Mouse (Mus musculus) limb, embryonic 14.5 days (tissue): ENCODE measurements around the gene Hsd11b2. TPM values are rescaled to one million over a fixed set of nuclear protein-coding genes. Genes with fewer than 3 reads are reported as not detected.

Experiments
- ATAC-seq: fragments of 200-750 bp; cut with Nextera tagmentation; 2 replicates; pipeline ENCODE4 v1.8.0; 2017; ENCODE audit warnings: low read depth, moderate number of reproducible peaks, moderate TSS enrichment; ENCODE audit not compliant: low FRiP score
- DNase-seq: peaks from one replicate; pipeline ENCODE4 v3.0.0-alpha.2; 2015; ENCODE audit warnings: low spot score
- H3K27ac ChIP-seq: fragments of 300-500 bp; sonication (generic); replicated peaks from 2 replicates; pipeline ENCODE4 v1.5.1; 2014; ENCODE audit warnings: low read depth, mild to moderate bottlenecking, low read length, moderate library complexity, mixed read lengths
- H3K27me3 ChIP-seq: fragments of 300-500 bp; sonication (generic); 2 replicates; pipeline ENCODE4 v1.6.1; 2014; ENCODE audit warnings: low read length, mixed read lengths; ENCODE audit not compliant: control insufficient read depth, insufficient read depth
- H3K36me3 ChIP-seq: fragments of 300-500 bp; sonication (generic); 2 replicates; pipeline ENCODE4 v1.6.1; 2014; ENCODE audit warnings: mild to moderate bottlenecking, low read length, moderate library complexity, mixed read lengths; ENCODE audit not compliant: control insufficient read depth, insufficient read depth
- H3K4me1 ChIP-seq: fragments of 300-500 bp; sonication (generic); 2 replicates; pipeline ENCODE4 v1.6.1; 2014; ENCODE audit warnings: antibody characterized with exemption, low read length, mixed read lengths; ENCODE audit not compliant: control insufficient read depth, insufficient read depth
- H3K4me2 ChIP-seq: fragments of 300-500 bp; sonication (generic); replicated peaks from 2 replicates; pipeline ENCODE4 v1.6.1; 2014; ENCODE audit warnings: low read depth, mild to moderate bottlenecking, low read length, moderate library complexity; ENCODE audit not compliant: severe bottlenecking
- H3K4me3 ChIP-seq: fragments of 300-500 bp; sonication (generic); replicated peaks from 2 replicates; pipeline ENCODE4 v1.5.1; 2014; ENCODE audit warnings: low read length
- H3K9ac ChIP-seq: fragments of 300-500 bp; sonication (generic); 2 replicates; pipeline ENCODE4 v1.6.1; 2014; ENCODE audit warnings: mild to moderate bottlenecking, low read depth, low read length, moderate library complexity; ENCODE audit not compliant: severe bottlenecking
- H3K9me3 ChIP-seq: fragments of 300-500 bp; sonication (generic); 2 replicates; pipeline ENCODE4 v1.6.1; 2016; ENCODE audit warnings: low read length; ENCODE audit not compliant: control insufficient read depth
- POLR2A ChIP-seq: fragments of 200-500 bp; IDR thresholded peaks from 2 replicates; pipeline ENCODE4 v1.8.0; 2012; ENCODE audit warnings: inconsistent platforms, mild to moderate bottlenecking, moderate library complexity, borderline replicate concordance; ENCODE audit not compliant: insufficient read depth, insufficient read length; ENCODE audit errors: extremely low read depth
- WGBS: fragments of 180-500 bp; shearing (Covaris S2); extraction: QIAGEN DNeasy Blood & Tissue Kit; methylation state at CpG from one replicate; pipeline ENCODE4 v1.1.7; 2014; 5-methylcytosine and 5-hydroxymethylcytosine counted together
- polyA plus RNA-seq, 2 experiments: library from polyadenylated mRNA; depleted of rRNA in 1 of 2; stranded (reverse) in 1 of 2; unstranded in 1 of 2; fragments of >200 nt; fragmentation: Nextera tagmentation in 1 of 2; extraction: Ambion mirVana in 1 of 2; gene quantifications; 2 replicates each; pipeline versions ENCODE4 v1.2.1 to v1.2.3; 2012 to 2014

Gene Hsd11b2
- polyA plus RNA-seq, 2 experiments = 1.7 to 3.3 TPM

GRCm38 (mm10) chr8:105566703-105567595 is 48.4 kb downstream of the Hsd11b2 start:
- 24% methylated on average over 27 of the region's 27 CpGs for WGBS
- DNase-seq (no peak), ATAC-seq (no peak)
- no peaks in the 10 kb centered on the region for H3K27me3 ChIP-seq
- no peaks in the 10 kb centered on the region; the same call in 1 of the 2 replicates for H3K36me3 ChIP-seq
- H3K27ac ChIP-seq = no peak overlapping the region
- H3K4me1 ChIP-seq = peaks cover 9% of the 10 kb centered on the region
- peak overlapping the region; percentile 54 for H3K9ac ChIP-seq
- H3K4me3 ChIP-seq = peak overlapping the region; percentile 94
- peak overlapping the region; percentile 83 for H3K4me2 ChIP-seq
- no peaks in the 10 kb centered on the region for H3K9me3 ChIP-seq
- TF ChIP-seq POLR2A = no peak

GRCm38 (mm10) chr8:105571810-105572209 is 53.3 kb downstream of the Hsd11b2 start:
- H3K9me3 ChIP-seq = no peaks in the 10 kb centered on the region
- peaks cover 4% of the 10 kb centered on the region for H3K4me1 ChIP-seq
- H3K27ac ChIP-seq = no peak overlapping the region
- WGBS = 89% methylated on average over 9 of the region's 9 CpGs
- DNase-seq = no peak
- no peaks in the 10 kb centered on the region for H3K27me3 ChIP-seq
- H3K4me2 ChIP-seq = no peak overlapping the region
- ATAC-seq = no peak
- no peaks in the 10 kb centered on the region for H3K36me3 ChIP-seq
- no peak for TF ChIP-seq POLR2A
- H3K4me3 ChIP-seq = no peak overlapping the region
- no peak overlapping the region for H3K9ac ChIP-seq

- ATAC-seq (no peak), DNase-seq (peak; percentile 49)
- H3K4me2 ChIP-seq = no peak overlapping the region
Measured at GRCm38 (mm10) chr8:105573427-105573826, 54.9 kb downstream of the Hsd11b2 start.

More at GRCm38 (mm10) chr8:105573427-105573826, 54.9 kb downstream of the Hsd11b2 start:
- no peaks in the 10 kb centered on the region for H3K9me3 ChIP-seq
- H3K36me3 ChIP-seq = no peaks in the 10 kb centered on the region
- H3K27me3 ChIP-seq = no peaks in the 10 kb centered on the region
- H3K4me1 ChIP-seq = no peaks in the 10 kb centered on the region
- H3K27ac ChIP-seq = no peak overlapping the region
- no peak overlapping the region for H3K9ac ChIP-seq
- TF ChIP-seq POLR2A = no peak
- no peak overlapping the region for H3K4me3 ChIP-seq

Other genes with a start within 250 kb of the Hsd11b2 start
- gene Hsf4, start 249.0 kb upstream of the Hsd11b2 start, polyA plus RNA-seq (2012; rRNA removed) = 0.47 and 0.62 TPM in 2 replicates
- 0.14 TPM in 1 of 2 replicates, not detected in the other for gene Hsf4, start 249.0 kb upstream of the Hsd11b2 start, polyA plus RNA-seq (2014; fragmentation: Nextera tagmentation; extraction: Ambion mirVana)
- 2.0 and 2.3 TPM in 2 replicates for gene Nol3, start 242.6 kb upstream of the Hsd11b2 start, polyA plus RNA-seq (2012; rRNA removed)
- 2.3 and 3.3 TPM in 2 replicates for gene Nol3, start 242.6 kb upstream of the Hsd11b2 start, polyA plus RNA-seq (2014; fragmentation: Nextera tagmentation; extraction: Ambion mirVana)
- gene 4931428F04Rik, start 228.9 kb upstream of the Hsd11b2 start, polyA plus RNA-seq (2012; rRNA removed) = 30.1 and 37.8 TPM in 2 replicates
- gene 4931428F04Rik, start 228.9 kb upstream of the Hsd11b2 start, polyA plus RNA-seq (2014; fragmentation: Nextera tagmentation; extraction: Ambion mirVana) = 9.9 and 12.1 TPM in 2 replicates
- 14.4 and 16.3 TPM in 2 replicates for gene Exoc3l, start 222.7 kb upstream of the Hsd11b2 start, polyA plus RNA-seq (2012; rRNA removed)
- 7.4 and 9.8 TPM in 2 replicates for gene Exoc3l, start 222.7 kb upstream of the Hsd11b2 start, polyA plus RNA-seq (2014; fragmentation: Nextera tagmentation; extraction: Ambion mirVana)
- gene E2f4, start 221.1 kb upstream of the Hsd11b2 start, polyA plus RNA-seq (2012; rRNA removed) = 136 and 180 TPM in 2 replicates
- gene E2f4, start 221.1 kb upstream of the Hsd11b2 start, polyA plus RNA-seq (2014; fragmentation: Nextera tagmentation; extraction: Ambion mirVana) = 76.2 and 78.4 TPM in 2 replicates
- 8.8 and 9.6 TPM in 2 replicates for gene Elmo3, start 213.2 kb upstream of the Hsd11b2 start, polyA plus RNA-seq (2012; rRNA removed)
- gene Elmo3, start 213.2 kb upstream of the Hsd11b2 start, polyA plus RNA-seq (2014; fragmentation: Nextera tagmentation; extraction: Ambion mirVana) = 7.3 and 7.7 TPM in 2 replicates
- 3.2 and 4.8 TPM in 2 replicates for gene Lrrc29, start 192.5 kb upstream of the Hsd11b2 start, polyA plus RNA-seq (2012; rRNA removed)
- 1.9 and 2.5 TPM in 2 replicates for gene Lrrc29, start 192.5 kb upstream of the Hsd11b2 start, polyA plus RNA-seq (2014; fragmentation: Nextera tagmentation; extraction: Ambion mirVana)
- 135 and 143 TPM in 2 replicates for gene Tmem208, start 192.4 kb upstream of the Hsd11b2 start, polyA plus RNA-seq (2012; rRNA removed)
- gene Tmem208, start 192.4 kb upstream of the Hsd11b2 start, polyA plus RNA-seq (2014; fragmentation: Nextera tagmentation; extraction: Ambion mirVana) = 126 and 135 TPM in 2 replicates
- 24.4 and 30.7 TPM in 2 replicates for gene Fhod1, start 170.8 kb upstream of the Hsd11b2 start, polyA plus RNA-seq (2012; rRNA removed)
- 2.7 and 2.8 TPM in 2 replicates for gene Fhod1, start 170.8 kb upstream of the Hsd11b2 start, polyA plus RNA-seq (2014; fragmentation: Nextera tagmentation; extraction: Ambion mirVana)
- 43.5 and 58.8 TPM in 2 replicates for gene Slc9a5, start 169.9 kb upstream of the Hsd11b2 start, polyA plus RNA-seq (2012; rRNA removed)
- gene Slc9a5, start 169.9 kb upstream of the Hsd11b2 start, polyA plus RNA-seq (2014; fragmentation: Nextera tagmentation; extraction: Ambion mirVana) = 5.6 and 6.5 TPM in 2 replicates
- gene Plekhg4, start 145.5 kb upstream of the Hsd11b2 start, polyA plus RNA-seq (2012; rRNA removed) = 3.9 and 5.5 TPM in 2 replicates
- 0.55 and 1.2 TPM in 2 replicates for gene Plekhg4, start 145.5 kb upstream of the Hsd11b2 start, polyA plus RNA-seq (2014; fragmentation: Nextera tagmentation; extraction: Ambion mirVana)
- gene Kctd19, start 105.3 kb upstream of the Hsd11b2 start, polyA plus RNA-seq (2012; rRNA removed) = 0.04 TPM in 1 of 2 replicates, not detected in the other
- gene Kctd19, start 105.3 kb upstream of the Hsd11b2 start, polyA plus RNA-seq (2014; fragmentation: Nextera tagmentation; extraction: Ambion mirVana) = 0.18 TPM in 1 of 2 replicates, not detected in the other
- 0.84 and 1.0 TPM in 2 replicates for gene Lrrc36, start 105.2 kb upstream of the Hsd11b2 start, polyA plus RNA-seq (2012; rRNA removed)
- gene Lrrc36, start 105.2 kb upstream of the Hsd11b2 start, polyA plus RNA-seq (2014; fragmentation: Nextera tagmentation; extraction: Ambion mirVana) = 0.58 and 0.62 TPM in 2 replicates
- gene Tppp3, start 47.2 kb upstream of the Hsd11b2 start, polyA plus RNA-seq (2012; rRNA removed) = 107 and 130 TPM in 2 replicates
- gene Tppp3, start 47.2 kb upstream of the Hsd11b2 start, polyA plus RNA-seq (2014; fragmentation: Nextera tagmentation; extraction: Ambion mirVana) = 123 and 164 TPM in 2 replicates
- gene Zdhhc1, start 21.9 kb upstream of the Hsd11b2 start, polyA plus RNA-seq (2012; rRNA removed) = 72.3 and 90.2 TPM in 2 replicates
- gene Zdhhc1, start 21.9 kb upstream of the Hsd11b2 start, polyA plus RNA-seq (2014; fragmentation: Nextera tagmentation; extraction: Ambion mirVana) = 36.8 and 42.9 TPM in 2 replicates
- gene Atp6v0d1, start 47.3 kb downstream of the Hsd11b2 start, polyA plus RNA-seq (2012; rRNA removed) = 98.9 and 105 TPM in 2 replicates
- gene Atp6v0d1, start 47.3 kb downstream of the Hsd11b2 start, polyA plus RNA-seq (2014; fragmentation: Nextera tagmentation; extraction: Ambion mirVana) = 91.2 and 93.2 TPM in 2 replicates
- 25.0 and 34.3 TPM in 2 replicates for gene Ripor1, start 86.5 kb downstream of the Hsd11b2 start, polyA plus RNA-seq (2012; rRNA removed)
- 18.7 and 22.1 TPM in 2 replicates for gene Ripor1, start 86.5 kb downstream of the Hsd11b2 start, polyA plus RNA-seq (2014; fragmentation: Nextera tagmentation; extraction: Ambion mirVana)
- 39.1 and 48.1 TPM in 2 replicates for gene Ctcf, start 117.8 kb downstream of the Hsd11b2 start, polyA plus RNA-seq (2012; rRNA removed)
- 97.8 and 107 TPM in 2 replicates for gene Ctcf, start 117.8 kb downstream of the Hsd11b2 start, polyA plus RNA-seq (2014; fragmentation: Nextera tagmentation; extraction: Ambion mirVana)
- gene Agrp, start 118.6 kb downstream of the Hsd11b2 start, polyA plus RNA-seq (2012; rRNA removed) = 1.0 and 1.7 TPM in 2 replicates
- gene Agrp, start 118.6 kb downstream of the Hsd11b2 start, polyA plus RNA-seq (2014; fragmentation: Nextera tagmentation; extraction: Ambion mirVana) = 2.5 and 2.6 TPM in 2 replicates
- gene Carmil2, start 167.5 kb downstream of the Hsd11b2 start, polyA plus RNA-seq (2012; rRNA removed) = 2.1 and 2.3 TPM in 2 replicates
- gene Carmil2, start 167.5 kb downstream of the Hsd11b2 start, polyA plus RNA-seq (2014; fragmentation: Nextera tagmentation; extraction: Ambion mirVana) = 0.63 and 0.66 TPM in 2 replicates
- 52.8 and 68.4 TPM in 2 replicates for gene Acd, start 182.3 kb downstream of the Hsd11b2 start, polyA plus RNA-seq (2012; rRNA removed)
- 62.0 and 72.1 TPM in 2 replicates for gene Acd, start 182.3 kb downstream of the Hsd11b2 start, polyA plus RNA-seq (2014; fragmentation: Nextera tagmentation; extraction: Ambion mirVana)
- gene Pard6a, start 182.4 kb downstream of the Hsd11b2 start, polyA plus RNA-seq (2012; rRNA removed) = 17.9 and 28.4 TPM in 2 replicates
- gene Pard6a, start 182.4 kb downstream of the Hsd11b2 start, polyA plus RNA-seq (2014; fragmentation: Nextera tagmentation; extraction: Ambion mirVana) = 18.4 and 19.3 TPM in 2 replicates
- gene 4933405L10Rik, start 188.9 kb downstream of the Hsd11b2 start, polyA plus RNA-seq (2012; rRNA removed) = 0.18 TPM in 1 of 2 replicates, not detected in the other
- 0.29 TPM in 1 of 2 replicates, not detected in the other for gene 4933405L10Rik, start 188.9 kb downstream of the Hsd11b2 start, polyA plus RNA-seq (2014; fragmentation: Nextera tagmentation; extraction: Ambion mirVana)
- gene Enkd1, start 189.5 kb downstream of the Hsd11b2 start, polyA plus RNA-seq (2012; rRNA removed) = 43.3 and 45.4 TPM in 2 replicates
- gene Enkd1, start 189.5 kb downstream of the Hsd11b2 start, polyA plus RNA-seq (2014; fragmentation: Nextera tagmentation; extraction: Ambion mirVana) = 19.8 and 22.8 TPM in 2 replicates
- 10.5 and 11.7 TPM in 2 replicates for gene Gfod2, start 239.9 kb downstream of the Hsd11b2 start, polyA plus RNA-seq (2012; rRNA removed)
- gene Gfod2, start 239.9 kb downstream of the Hsd11b2 start, polyA plus RNA-seq (2014; fragmentation: Nextera tagmentation; extraction: Ambion mirVana) = 13.6 and 17.7 TPM in 2 replicates